Mouse (Mus musculus) frontal cortex, postnatal 10 days (tissue): Measurements from ENCODE around the gene Corin.
A peak's percentile ranks its signal among the peaks of the same experiment; 100 is the strongest.

Source experiments
- DNase-seq, 2 experiments: peaks; one replicate each; pipeline ENCODE4 v3.0.0; 2022; ENCODE audit warnings: low spot score in 2 of 2, mixed read lengths in 1 of 2

The Corin gene

GRCm38 (mm10) chr5:72503531-72504523 lies at the start of gene Corin:
Gene Corin, minus strand, starts transcription at chr5:72504473.
- DNase-seq, result no peak

- no peak for DNase-seq
These were observed 46.9 kb upstream of the Corin start for GRCm38 (mm10) chr5:72551209-72551608.

GRCm38 (mm10) chr5:72528896-72529295 lies 24.6 kb upstream of the Corin start:
- DNase-seq, result no peak

- no peak for DNase-seq
These were observed 9.5 kb upstream of the Corin start for GRCm38 (mm10) chr5:72513808-72514207.

GRCm38 (mm10) chr5:72505740-72506139 lies 1.5 kb upstream of the Corin start:
- peak in 1 of 2 experiments; percentile 12 for DNase-seq

GRCm38 (mm10) chr5:72502778-72503177 lies 1.5 kb downstream of the Corin start:
- DNase-seq, result no peak

- no peak for DNase-seq
These were observed 2.5 kb downstream of the Corin start for GRCm38 (mm10) chr5:72501763-72502162.

- DNase-seq, result no peak
These were observed 6.0 kb downstream of the Corin start for GRCm38 (mm10) chr5:72498271-72498670.

- DNase-seq, result no peak
These were observed 7.5 kb downstream of the Corin start for GRCm38 (mm10) chr5:72496756-72497155.

GRCm38 (mm10) chr5:72493906-72494305 lies 10.4 kb downstream of the Corin start:
- no peak for DNase-seq

GRCm38 (mm10) chr5:72491232-72491631 lies 13.0 kb downstream of the Corin start:
- DNase-seq, result no peak

- no peak for DNase-seq
These were observed 23.8 kb downstream of the Corin start for GRCm38 (mm10) chr5:72480456-72480855.

GRCm38 (mm10) chr5:72472317-72473009 lies 31.8 kb downstream of the Corin start:
- DNase-seq, result no peak

GRCm38 (mm10) chr5:72471746-72472145 lies 32.5 kb downstream of the Corin start:
- peak; percentile 14 to 19 for DNase-seq

GRCm38 (mm10) chr5:72464932-72465331 lies 39.3 kb downstream of the Corin start:
- DNase-seq, result no peak

- no peak for DNase-seq
These were observed 44.7 kb downstream of the Corin start for GRCm38 (mm10) chr5:72459374-72460112.

- DNase-seq, result no peak
These were observed 50.6 kb downstream of the Corin start for GRCm38 (mm10) chr5:72453690-72454089.

GRCm38 (mm10) chr5:72453176-72453575 lies 51.1 kb downstream of the Corin start:
- no peak for DNase-seq

GRCm38 (mm10) chr5:72452750-72453149 lies 51.5 kb downstream of the Corin start:
- DNase-seq, result no peak

GRCm38 (mm10) chr5:72448846-72449245 lies 55.4 kb downstream of the Corin start:
- no peak for DNase-seq

GRCm38 (mm10) chr5:72446104-72446503 lies 58.2 kb downstream of the Corin start:
- DNase-seq, result no peak

GRCm38 (mm10) chr5:72443946-72444345 lies 60.3 kb downstream of the Corin start:
- DNase-seq, result no peak
